Mouse (Mus musculus) CD8-positive naive resting alpha-beta T cell, adult 57 days (primary cell): ENCODE results near the gene Kif1b. TPM values are rescaled to one million over a fixed set of nuclear protein-coding genes. Genes with fewer than 3 reads are reported as not detected.

Experiments used
- total RNA-seq: library from RNA; stranded (reverse); gene quantifications from one replicate; pipeline ENCODE4 v1.2.4, GENCODE M21; 2023

Gene Kif1b
- total RNA-seq = 36.1 TPM

GRCm38 (mm10) chr4:149307596-149308490, at the start of gene Kif1b:
Gene Kif1b, minus strand, starts transcription at chr4:149307693.

GRCm38 (mm10) chr4:149166215-149166946, 141.1 kb downstream of the Kif1b start, which contains the start of gene Pgd:
Gene Pgd, minus strand, starts transcription at chr4:149166771.

GRCm38 (mm10) chr4:149136982-149137770, 170.3 kb downstream of the Kif1b start, which contains the start of gene Cenps:
Gene Cenps, minus strand, starts transcription at chr4:149137629.

GRCm38 (mm10) chr4:149126663-149127062, 180.8 kb downstream of the Kif1b start, which contains the start of gene Cort:
Gene Cort, minus strand, starts transcription at chr4:149126763.

Other genes with a start within 250 kb of the Kif1b start
- 29.0 TPM for gene Pex14, start 207.8 kb downstream of the Kif1b start, total RNA-seq
- 32.2 TPM for gene Dffa, start 203.5 kb downstream of the Kif1b start, total RNA-seq
- 1.1 TPM for gene Cort, start 180.9 kb downstream of the Kif1b start, total RNA-seq
- 8.7 TPM for gene Cenps, start 170.1 kb downstream of the Kif1b start, total RNA-seq
- gene Pgd, start 140.9 kb downstream of the Kif1b start, total RNA-seq = 42.5 TPM
- gene Ube4b, start 119.1 kb upstream of the Kif1b start, total RNA-seq = 75.0 TPM
- not detected for gene Rbp7, start 147.3 kb upstream of the Kif1b start, total RNA-seq
- gene Tmem274, start 169.7 kb upstream of the Kif1b start, total RNA-seq = not detected
- 6.1 TPM for gene Nmnat1, start 177.5 kb upstream of the Kif1b start, total RNA-seq
- 19.8 TPM for gene Lzic, start 177.5 kb upstream of the Kif1b start, total RNA-seq
- gene Ctnnbip1, start 210.5 kb upstream of the Kif1b start, total RNA-seq = 0.37 TPM